Mouse (Mus musculus): ENCODE results near the gene Zfp541. TPM values are rescaled to one million over a fixed set of nuclear protein-coding genes. Genes with fewer than 3 reads are reported as not detected.
A peak's percentile ranks its signal among the peaks of the same experiment; 100 is the strongest.

The Zfp541 gene
- polyA plus RNA-seq (2015; fragmentation: Nextera tagmentation; extraction: Ambion mirVana), result not detected in 2 replicates

- ATAC-seq (no peak), DNase-seq (ENCODE audit: low spot score) (no peak)
- H3K27me3 ChIP-seq (replicated peaks; ENCODE audit: insufficient read depth, low read length), result peaks cover 9% of the 10 kb centered on the region; the same call in 1 of the 2 replicates
- no peak for TF ChIP-seq EP300 (IDR thresholded peaks at IDR 0.05)
- TF ChIP-seq CTCF (IDR thresholded peaks at IDR 0.05), result no peak
- no peaks in the 10 kb centered on the region for H3K36me3 ChIP-seq (ENCODE audit: insufficient read depth, low read length)
- H3K9me3 ChIP-seq (ENCODE audit: low read length), result no peaks in the 10 kb centered on the region
- H3K4me1 ChIP-seq (ENCODE audit: insufficient read depth, low read depth, low read length), result no peaks in the 10 kb centered on the region
- no peak within 1 kb of the TSS for H3K9ac ChIP-seq (replicated peaks; ENCODE audit: low read depth)
- H3K4me3 ChIP-seq (ENCODE audit: low read depth, low read length), result no peak within 1 kb of the TSS
- WGBS, result 49% methylated on average over 51 of the region's 80 CpGs
- no peak within 1 kb of the TSS for H3K4me2 ChIP-seq (replicated peaks; ENCODE audit: low read depth, low read length)
- H3K27ac ChIP-seq (ENCODE audit: low read length), result no peak within 1 kb of the TSS
These were observed at the start of gene Zfp541 for GRCm38 (mm10) chr7:16061219-16062098. TSS of gene Zfp541 (plus strand) at chr7:16061814.

GRCm38 (mm10) chr7:16012576-16013263 lies 48.9 kb upstream of the Zfp541 start:
- no peak for DNase-seq (ENCODE audit: low spot score)

DNA sequence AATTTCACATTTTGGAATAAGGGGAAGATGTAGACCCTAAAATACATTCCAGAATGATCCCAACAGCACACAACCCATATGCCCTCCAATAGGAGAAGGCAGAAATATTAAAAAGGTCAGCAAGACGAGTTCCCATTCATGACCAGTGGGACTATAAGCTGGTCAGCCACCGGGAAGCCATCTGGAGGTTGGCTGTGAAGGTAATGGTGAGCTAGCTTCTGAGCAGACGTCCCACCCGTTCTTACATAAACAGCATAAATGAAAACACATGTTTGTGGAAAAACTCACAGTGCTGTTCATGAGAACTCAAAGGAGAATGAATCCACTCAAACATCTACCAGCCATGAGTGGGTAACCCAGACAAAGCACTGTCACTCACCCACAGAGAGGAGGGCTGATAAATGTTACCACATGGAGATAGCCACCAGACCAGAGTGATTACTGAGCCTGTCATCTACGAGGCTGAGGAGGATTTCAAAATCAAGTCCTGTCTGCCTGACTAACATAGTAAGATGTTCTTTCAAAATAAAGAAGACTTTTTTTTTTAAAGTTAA lies 47.8 kb upstream of the Zfp541 start:
- Histone ChIP-seq H3K9ac (replicated peaks; ENCODE audit: low read depth) (no peak overlapping the region), H3K36me3 (ENCODE audit: insufficient read depth, low read length) (no peaks in the 10 kb centered on the region), H3K4me1 (ENCODE audit: insufficient read depth, low read depth, low read length) (no peaks in the 10 kb centered on the region), H3K27me3 (replicated peaks; ENCODE audit: insufficient read depth, low read length) (no peaks in the 10 kb centered on the region), H3K27ac (ENCODE audit: low read length) (no peak overlapping the region), H3K9me3 (ENCODE audit: low read length) (no peaks in the 10 kb centered on the region), H3K4me3 (ENCODE audit: low read depth, low read length) (no peak overlapping the region), H3K4me2 (replicated peaks; ENCODE audit: low read depth, low read length) (no peak overlapping the region)
- no peak for TF ChIP-seq CTCF (IDR thresholded peaks at IDR 0.05)
- TF ChIP-seq EP300 (IDR thresholded peaks at IDR 0.05), result no peak
- WGBS, result 80% methylated on average over 5 of the region's 5 CpGs
- DNase-seq (ENCODE audit: low spot score) (no peak), ATAC-seq (no peak)

More at GRCm38 (mm10) chr7:16012576-16013263, 48.9 kb upstream of the Zfp541 start:
- no peak for ATAC-seq
- Histone ChIP-seq H3K27ac (ENCODE audit: low read length) (no peak overlapping the region), H3K4me2 (replicated peaks; ENCODE audit: low read depth, low read length) (no peak overlapping the region), H3K9ac (replicated peaks; ENCODE audit: low read depth) (no peak overlapping the region), H3K4me1 (ENCODE audit: insufficient read depth, low read depth, low read length) (no peaks in the 10 kb centered on the region), H3K27me3 (replicated peaks; ENCODE audit: insufficient read depth, low read length) (no peaks in the 10 kb centered on the region), H3K4me3 (ENCODE audit: low read depth, low read length) (no peak overlapping the region), H3K36me3 (ENCODE audit: insufficient read depth, low read length) (no peaks in the 10 kb centered on the region), H3K9me3 (ENCODE audit: low read length) (no peaks in the 10 kb centered on the region)
- TF ChIP-seq CTCF (IDR thresholded peaks at IDR 0.05) (peak; percentile 71), EP300 (IDR thresholded peaks at IDR 0.05) (no peak)
- 77% methylated on average over 11 of the region's 11 CpGs for WGBS

DNA sequence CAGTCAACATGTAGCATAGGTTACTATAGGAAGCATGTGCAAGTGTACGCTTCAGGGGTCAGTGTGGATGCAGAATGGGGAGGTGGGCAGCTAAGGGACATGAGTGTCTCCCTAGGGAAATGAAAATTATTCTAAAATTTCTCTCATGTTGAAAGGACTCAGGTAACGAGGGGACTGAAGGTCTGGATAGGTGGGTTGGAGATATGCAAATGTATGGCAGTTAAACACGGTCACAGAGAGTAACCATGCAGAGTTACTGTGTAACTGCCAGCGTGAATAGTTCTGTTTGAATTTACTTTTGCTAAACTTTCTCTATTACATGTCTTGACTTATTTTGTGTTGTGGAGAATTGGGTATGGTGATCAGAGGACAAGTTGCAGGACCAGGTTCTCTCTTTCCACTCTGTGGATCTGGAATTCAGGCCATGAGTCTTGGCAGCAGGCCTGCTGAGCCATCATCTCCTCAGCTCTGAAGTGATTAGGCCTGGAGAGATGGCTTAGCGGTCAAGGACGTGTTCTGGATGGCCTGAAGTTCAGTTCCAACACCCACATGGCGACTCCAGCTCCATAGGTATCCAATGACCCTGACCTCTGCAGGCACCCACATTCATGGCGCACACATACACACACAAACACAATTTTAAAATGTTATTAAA lies 47.0 kb upstream of the Zfp541 start:
- Histone ChIP-seq H3K27me3 (replicated peaks; ENCODE audit: insufficient read depth, low read length) (no peaks in the 10 kb centered on the region), H3K4me1 (ENCODE audit: insufficient read depth, low read depth, low read length) (no peaks in the 10 kb centered on the region), H3K9me3 (ENCODE audit: low read length) (no peaks in the 10 kb centered on the region), H3K4me2 (replicated peaks; ENCODE audit: low read depth, low read length) (no peak overlapping the region), H3K27ac (ENCODE audit: low read length) (no peak overlapping the region), H3K36me3 (ENCODE audit: insufficient read depth, low read length) (no peaks in the 10 kb centered on the region), H3K4me3 (ENCODE audit: low read depth, low read length) (no peak overlapping the region), H3K9ac (replicated peaks; ENCODE audit: low read depth) (no peak overlapping the region)
- 83% methylated on average over 8 of the region's 8 CpGs for WGBS
- DNase-seq (ENCODE audit: low spot score), result no peak
- ATAC-seq, result no peak
- TF ChIP-seq CTCF (IDR thresholded peaks at IDR 0.05) (no peak), EP300 (IDR thresholded peaks at IDR 0.05) (no peak)

GRCm38 (mm10) chr7:16015384-16015783 lies 46.2 kb upstream of the Zfp541 start:
- no peak overlapping the region for H3K4me3 ChIP-seq (ENCODE audit: low read depth, low read length)
- no peak overlapping the region for H3K4me2 ChIP-seq (replicated peaks; ENCODE audit: low read depth, low read length)
- DNase-seq (ENCODE audit: low spot score), result no peak
- no peak for TF ChIP-seq CTCF (IDR thresholded peaks at IDR 0.05)
- no peak for TF ChIP-seq EP300 (IDR thresholded peaks at IDR 0.05)
- no peak overlapping the region for H3K27ac ChIP-seq (ENCODE audit: low read length)
- ATAC-seq, result no peak
- no peaks in the 10 kb centered on the region for H3K9me3 ChIP-seq (ENCODE audit: low read length)
- no peaks in the 10 kb centered on the region for H3K36me3 ChIP-seq (ENCODE audit: insufficient read depth, low read length)
- H3K27me3 ChIP-seq (replicated peaks; ENCODE audit: insufficient read depth, low read length), result no peaks in the 10 kb centered on the region
- WGBS, result 79% methylated on average over 5 of the region's 5 CpGs
- H3K4me1 ChIP-seq (ENCODE audit: insufficient read depth, low read depth, low read length), result no peaks in the 10 kb centered on the region
- H3K9ac ChIP-seq (replicated peaks; ENCODE audit: low read depth), result no peak overlapping the region

Data from lung, postnatal 0 days (tissue).